Mouse (Mus musculus): ENCODE results near the gene Vmn2r81. TPM values are rescaled to one million over a fixed set of nuclear protein-coding genes. Genes with fewer than 3 reads are reported as not detected.
"Not testable (repeated sequence)": the region's sequence is repeated elsewhere in the genome, so short reads cannot be mapped to it uniquely, and the experiment has no call there.

The Vmn2r81 gene
- not detected in 2 replicates for polyA plus RNA-seq (2015; fragmentation: Nextera tagmentation; extraction: Ambion mirVana)

GRCm38 (mm10) chr10:79247392-79247791, at the start of gene Vmn2r81:
Gene Vmn2r81, plus strand, starts transcription at chr10:79247692.
- not testable (repeated sequence) for H3K27me3 ChIP-seq; ATAC-seq (ENCODE audit: low FRiP score, low read depth); H3K9me3 ChIP-seq; H3K36me3 ChIP-seq; H3K4me1 ChIP-seq; H3K4me2 ChIP-seq (replicated peaks); H3K4me3 ChIP-seq; H3K27ac ChIP-seq; H3K9ac ChIP-seq
- WGBS: 78% methylated on average over 3 of the region's 3 CpGs

- H3K4me2 ChIP-seq (replicated peaks); H3K4me3 ChIP-seq; H3K4me1 ChIP-seq; H3K9ac ChIP-seq; H3K9me3 ChIP-seq; ATAC-seq (ENCODE audit: low FRiP score, low read depth); H3K27ac ChIP-seq; H3K27me3 ChIP-seq; H3K36me3 ChIP-seq: not testable (repeated sequence)
- WGBS: 86% methylated on average over 1 of the region's 1 CpGs
These were observed 47.5 kb upstream of the Vmn2r81 start for GRCm38 (mm10) chr10:79199973-79200372.

GRCm38 (mm10) chr10:79220432-79220831, 27.1 kb upstream of the Vmn2r81 start:
- no peak overlapping the region for H3K4me3 ChIP-seq
- H3K4me2 ChIP-seq (replicated peaks): no peak overlapping the region
- ATAC-seq (ENCODE audit: low FRiP score, low read depth): no peak
- H3K27ac ChIP-seq: no peak overlapping the region
- H3K9me3 ChIP-seq: no peaks in the 10 kb centered on the region
- H3K9ac ChIP-seq: no peak overlapping the region
- H3K36me3 ChIP-seq: no peaks in the 10 kb centered on the region
- no peaks in the 10 kb centered on the region for H3K27me3 ChIP-seq
- no peaks in the 10 kb centered on the region for H3K4me1 ChIP-seq

- no peaks in the 10 kb centered on the region for H3K36me3 ChIP-seq
- H3K4me1 ChIP-seq: no peaks in the 10 kb centered on the region
- no peak overlapping the region for H3K27ac ChIP-seq
- no peak overlapping the region for H3K4me3 ChIP-seq
- no peaks in the 10 kb centered on the region for H3K9me3 ChIP-seq
- H3K9ac ChIP-seq: no peak overlapping the region
- no peaks in the 10 kb centered on the region for H3K27me3 ChIP-seq
- H3K4me2 ChIP-seq (replicated peaks): no peak overlapping the region
- ATAC-seq (ENCODE audit: low FRiP score, low read depth): no peak
These were observed 25.9 kb upstream of the Vmn2r81 start for GRCm38 (mm10) chr10:79221606-79222005.

GRCm38 (mm10) chr10:79222214-79222613, 25.3 kb upstream of the Vmn2r81 start:
- WGBS: 64% methylated on average over 7 of the region's 7 CpGs
- H3K4me1 ChIP-seq: no peaks in the 10 kb centered on the region
- no peaks in the 10 kb centered on the region for H3K36me3 ChIP-seq
- H3K9ac ChIP-seq: no peak overlapping the region
- H3K27me3 ChIP-seq: no peaks in the 10 kb centered on the region
- H3K9me3 ChIP-seq: no peaks in the 10 kb centered on the region
- no peak overlapping the region for H3K4me3 ChIP-seq
- ATAC-seq (ENCODE audit: low FRiP score, low read depth): no peak
- H3K4me2 ChIP-seq (replicated peaks): no peak overlapping the region
- H3K27ac ChIP-seq: no peak overlapping the region

- H3K9me3 ChIP-seq; H3K27ac ChIP-seq; ATAC-seq (ENCODE audit: low FRiP score, low read depth); H3K36me3 ChIP-seq; H3K27me3 ChIP-seq; H3K4me1 ChIP-seq: not testable (repeated sequence)
- H3K4me2 ChIP-seq (replicated peaks): peak overlapping the region; percentile 54
- 6% methylated on average over 16 of the region's 16 CpGs for WGBS
- 0 out of 2 replicates have a peak overlapping the region, but pooled peaks have one; percentile 43 for H3K9ac ChIP-seq
- H3K4me3 ChIP-seq: peak overlapping the region; percentile 41
These were observed 74.7 kb downstream of the Vmn2r81 start for GRCm38 (mm10) chr10:79322033-79322736.

GRCm38 (mm10) chr10:79322737-79323086, 75.2 kb downstream of the Vmn2r81 start:
- Histone ChIP-seq H3K36me3 (no peaks in the 10 kb centered on the region), H3K4me1 (no peaks in the 10 kb centered on the region), H3K9me3 (no peaks in the 10 kb centered on the region), H3K9ac (no peak overlapping the region), H3K4me2 (replicated peaks) (no peak overlapping the region), H3K27me3 (no peaks in the 10 kb centered on the region), H3K27ac (no peak overlapping the region), H3K4me3 (no peak overlapping the region)
- no peak for ATAC-seq (ENCODE audit: low FRiP score, low read depth)

Other genes with a start within 250 kb of the Vmn2r81 start
- gene Olfr1351, start 235.2 kb upstream of the Vmn2r81 start, polyA plus RNA-seq (2015; fragmentation: Nextera tagmentation; extraction: Ambion mirVana): not detected in 2 replicates
- 0.27 TPM in 1 of 2 replicates, not detected in the other for gene Olfr57, start 219.0 kb upstream of the Vmn2r81 start, polyA plus RNA-seq (2015; fragmentation: Nextera tagmentation; extraction: Ambion mirVana)
- gene 2610008E11Rik, start 150.1 kb upstream of the Vmn2r81 start, polyA plus RNA-seq (2015; fragmentation: Nextera tagmentation; extraction: Ambion mirVana): 45.0 and 45.9 TPM in 2 replicates
- gene Vmn2r80, start 98.9 kb upstream of the Vmn2r81 start, polyA plus RNA-seq (2015; fragmentation: Nextera tagmentation; extraction: Ambion mirVana): not detected in 2 replicates
- gene Vmn2r82, start 108.8 kb downstream of the Vmn2r81 start, polyA plus RNA-seq (2015; fragmentation: Nextera tagmentation; extraction: Ambion mirVana): not detected in 2 replicates
- gene Vmn2r83, start 221.0 kb downstream of the Vmn2r81 start, polyA plus RNA-seq (2015; fragmentation: Nextera tagmentation; extraction: Ambion mirVana): not detected in 2 replicates

All from limb, embryonic 13.5 days (tissue).